Mouse (Mus musculus) right cerebral cortex, postnatal 25 days (tissue): ENCODE results near the gene Ddr1.

Experiments used
- DNase-seq: peaks from one replicate; pipeline ENCODE4 v3.0.0; 2022

The Ddr1 gene

DNA sequence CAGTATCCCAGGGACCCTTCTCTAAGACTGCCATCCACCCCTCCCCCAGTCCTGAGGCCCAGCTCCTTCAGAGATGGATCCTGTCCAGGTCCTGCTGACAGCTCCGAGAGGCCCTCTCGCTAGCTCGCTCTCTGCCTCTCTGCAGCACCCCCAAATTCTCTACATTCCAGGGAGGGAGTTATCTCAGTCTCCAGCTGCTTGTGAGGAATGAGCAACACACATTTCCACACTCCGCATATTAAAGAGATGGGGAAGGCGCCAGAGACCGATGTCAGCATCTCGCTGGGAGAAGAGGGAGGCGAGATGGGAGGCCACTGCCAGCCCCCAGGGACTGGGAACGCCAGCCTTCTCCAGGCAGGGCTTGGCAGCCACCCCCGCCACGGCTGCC lies 15.9 kb upstream of the Ddr1 start:
- peak; percentile 56 for DNase-seq

DNA sequence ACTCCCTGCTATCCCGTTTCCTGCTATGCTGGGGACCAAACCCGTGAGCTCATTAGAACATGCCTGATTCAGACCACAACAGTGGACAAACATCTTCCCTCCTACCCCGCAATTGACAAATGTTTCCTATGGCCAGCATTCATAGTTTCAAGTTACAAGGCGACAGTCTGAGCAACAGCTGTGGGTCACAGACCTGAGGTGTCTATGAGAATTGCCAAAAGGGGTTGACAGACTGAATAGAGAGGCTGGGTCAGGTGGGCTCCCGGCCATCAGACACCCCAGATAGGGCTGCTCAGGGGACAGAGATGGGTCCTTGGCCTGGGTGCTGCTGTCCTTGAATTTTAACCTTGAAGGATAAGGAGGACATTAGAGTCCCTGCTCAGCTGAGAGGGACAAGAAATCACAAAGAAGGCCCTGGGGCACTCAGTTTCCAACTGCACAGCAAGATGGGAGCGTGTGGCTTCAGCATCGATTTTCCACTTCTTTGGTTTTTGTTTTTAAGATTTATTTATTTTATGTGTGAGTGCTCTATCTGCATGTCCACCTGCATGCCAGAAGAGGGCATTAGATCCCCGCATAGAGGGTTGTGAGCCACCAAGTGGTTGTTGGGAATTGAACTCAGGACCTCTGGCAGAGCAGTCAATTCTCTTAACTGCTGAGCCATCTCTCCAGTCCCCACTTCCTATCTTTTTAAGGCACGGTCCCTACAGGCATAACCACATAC lies 15.4 kb upstream of the Ddr1 start:
- no peak for DNase-seq

- no peak for DNase-seq
Observed at GRCm38 (mm10) chr17:35717080-35717479, 12.7 kb upstream of the Ddr1 start.

GRCm38 (mm10) chr17:35716114-35716513 lies 11.7 kb upstream of the Ddr1 start:
- DNase-seq = no peak

DNA sequence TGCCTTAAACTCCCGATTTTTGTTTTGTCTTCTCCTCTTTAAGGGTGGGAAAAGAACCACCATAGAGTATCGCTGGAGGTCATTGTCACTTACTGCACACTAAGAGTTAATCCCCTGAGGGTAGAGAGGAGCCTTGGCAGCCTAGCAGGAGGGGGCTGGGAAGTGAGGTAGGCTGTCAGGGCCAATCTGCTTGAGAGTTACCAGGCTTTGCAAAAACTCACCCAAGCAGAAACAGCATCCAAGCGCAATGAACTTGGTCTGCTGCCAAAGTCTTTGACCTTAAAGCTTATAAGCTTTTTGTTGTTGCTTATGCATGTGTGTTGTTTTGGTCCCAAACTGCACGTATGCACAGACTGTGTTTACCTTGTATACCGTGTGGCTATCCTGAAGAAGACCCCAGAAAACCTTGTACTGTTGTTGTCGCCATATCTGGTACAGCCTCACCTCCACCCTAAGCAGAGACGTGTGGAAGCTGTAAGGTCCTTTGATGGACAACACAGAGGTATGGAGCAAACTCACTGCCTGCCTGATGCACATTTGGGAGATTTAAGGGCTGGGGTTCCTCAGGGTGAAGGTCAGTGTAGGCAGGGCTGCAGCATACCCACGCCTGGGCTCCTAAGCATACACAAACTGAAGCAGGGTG lies 6.4 kb upstream of the Ddr1 start:
- no peak for DNase-seq

- DNase-seq = no peak
Observed at GRCm38 (mm10) chr17:35708611-35709010, 4.2 kb upstream of the Ddr1 start.

GRCm38 (mm10) chr17:35707929-35708328 lies 3.5 kb upstream of the Ddr1 start:
- DNase-seq = no peak

DNA sequence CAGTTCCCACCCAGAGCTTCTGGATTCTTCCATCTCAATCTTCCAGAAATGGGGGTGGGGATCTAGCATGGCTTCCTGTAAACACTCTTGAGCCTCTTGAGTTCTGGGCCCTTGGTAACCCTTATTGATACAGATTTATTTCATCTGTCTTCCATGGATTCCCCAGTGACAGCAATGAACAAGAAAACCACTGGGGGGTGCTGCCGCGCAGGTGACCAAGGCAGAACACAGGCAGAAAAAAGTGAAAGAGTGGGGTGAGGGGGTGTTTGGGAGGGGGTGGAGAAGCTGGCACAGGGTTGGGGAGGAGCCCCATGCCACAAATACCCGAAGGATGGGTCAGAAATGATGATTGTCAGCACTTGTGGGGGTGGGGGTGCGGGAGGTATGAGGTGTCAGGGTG lies 1.4 kb upstream of the Ddr1 start:
- no peak for DNase-seq

DNA sequence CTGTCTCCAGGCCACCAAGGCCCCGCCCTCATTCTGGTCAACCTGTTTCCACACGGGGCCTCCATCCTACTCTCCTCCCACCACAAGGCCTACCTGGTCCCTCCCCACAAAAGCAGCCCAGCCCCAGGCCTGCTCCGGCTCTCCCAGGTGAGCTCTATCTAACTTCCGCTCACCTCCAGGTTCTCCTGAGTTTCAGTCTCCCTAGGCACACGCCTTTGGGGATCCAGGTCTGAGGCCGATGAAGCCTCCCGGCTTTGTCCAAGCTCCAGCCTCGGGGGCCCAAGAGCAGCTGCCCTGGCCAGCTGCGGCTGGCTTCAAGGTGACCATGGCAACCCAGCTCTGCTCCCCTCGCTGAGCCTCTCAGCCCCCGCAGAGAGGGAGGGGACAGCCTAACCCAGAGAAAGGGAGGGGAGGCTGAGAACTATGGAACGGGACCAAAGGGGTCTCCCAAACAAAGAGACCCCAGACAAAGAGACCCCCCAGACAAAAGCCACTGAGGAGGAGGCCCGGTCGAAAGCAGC lies 610 bp downstream of the Ddr1 start:
- DNase-seq = no peak

- no peak for DNase-seq
Observed at GRCm38 (mm10) chr17:35703065-35703464, 1.4 kb downstream of the Ddr1 start.

GRCm38 (mm10) chr17:35702605-35703004 lies 1.8 kb downstream of the Ddr1 start:
- DNase-seq = no peak

- no peak for DNase-seq
Observed at GRCm38 (mm10) chr17:35701978-35702461, 2.4 kb downstream of the Ddr1 start.

DNA sequence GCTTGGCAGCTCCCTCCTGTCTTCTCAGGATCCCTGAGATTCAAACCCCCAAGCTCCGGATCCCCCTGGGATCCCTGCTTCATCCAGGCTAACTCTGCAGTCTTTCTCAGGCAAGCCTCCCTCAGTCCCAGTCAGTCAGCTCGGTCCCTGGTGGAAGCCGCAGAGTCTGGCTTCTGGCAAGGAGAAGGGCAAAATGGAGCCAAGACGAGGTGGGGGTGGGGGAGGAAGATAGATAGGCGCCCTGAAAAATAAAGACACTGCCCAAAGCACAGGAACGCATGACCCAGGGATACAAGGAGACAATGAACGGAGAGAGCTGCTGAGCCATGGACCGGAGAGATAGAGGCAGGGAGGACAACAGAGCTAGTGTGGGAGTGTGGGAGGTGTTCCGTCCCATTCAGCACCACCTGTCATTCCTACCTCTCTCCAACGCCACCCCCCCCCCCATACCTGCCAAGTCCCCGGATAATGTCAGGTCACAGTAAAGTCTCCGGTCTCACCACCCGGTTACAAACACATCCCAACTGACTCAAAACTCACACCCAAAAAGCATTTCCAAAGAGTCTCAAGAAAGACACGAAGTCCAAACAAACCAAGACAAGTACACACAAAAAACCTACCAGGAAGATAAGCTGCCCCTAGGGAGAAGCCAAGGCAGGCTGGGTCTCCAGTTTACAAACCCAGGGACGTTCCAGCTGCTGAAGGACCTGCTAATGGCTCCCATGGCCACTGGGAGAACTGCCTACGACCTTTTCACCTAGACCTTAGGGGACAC lies 3.0 kb downstream of the Ddr1 start:
- no peak for DNase-seq

DNA sequence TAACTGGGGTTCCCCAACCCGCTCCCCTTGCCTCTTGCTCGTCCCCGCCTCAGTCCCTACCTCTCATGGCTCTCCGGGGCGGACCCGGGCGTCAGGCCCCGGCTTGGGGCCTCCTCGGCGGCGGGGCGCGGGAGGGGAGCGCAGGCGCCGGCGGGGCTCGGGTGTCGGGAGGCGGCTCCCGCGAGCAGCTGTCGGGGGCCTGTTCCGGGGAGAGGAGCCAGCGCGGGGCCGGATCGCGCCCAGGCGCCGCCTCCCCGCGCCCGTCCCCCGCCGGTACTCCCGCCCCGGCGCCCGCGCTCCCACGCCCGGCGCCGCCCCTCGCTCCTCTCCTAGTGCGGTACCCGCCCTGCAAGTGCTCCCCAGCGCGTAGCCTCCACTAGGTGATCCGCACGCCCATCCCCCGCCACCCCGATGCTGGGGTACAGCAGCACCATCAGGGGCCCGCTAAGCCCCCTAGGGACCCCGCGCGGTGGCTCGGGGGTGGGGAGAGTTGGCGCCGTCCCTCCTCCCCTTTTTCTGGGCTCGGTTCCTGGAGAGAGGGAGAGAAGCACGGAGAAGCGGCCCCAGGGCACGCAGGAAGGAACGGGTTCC lies 4.0 kb downstream of the Ddr1 start:
- peak; percentile 85 for DNase-seq

- DNase-seq = peak; percentile 68
Observed at GRCm38 (mm10) chr17:35699919-35700318, 4.5 kb downstream of the Ddr1 start.

GRCm38 (mm10) chr17:35698501-35698883 lies 5.9 kb downstream of the Ddr1 start:
- DNase-seq = no peak

- DNase-seq = peak; percentile 37
Observed at GRCm38 (mm10) chr17:35697759-35698500, 6.5 kb downstream of the Ddr1 start.

DNA sequence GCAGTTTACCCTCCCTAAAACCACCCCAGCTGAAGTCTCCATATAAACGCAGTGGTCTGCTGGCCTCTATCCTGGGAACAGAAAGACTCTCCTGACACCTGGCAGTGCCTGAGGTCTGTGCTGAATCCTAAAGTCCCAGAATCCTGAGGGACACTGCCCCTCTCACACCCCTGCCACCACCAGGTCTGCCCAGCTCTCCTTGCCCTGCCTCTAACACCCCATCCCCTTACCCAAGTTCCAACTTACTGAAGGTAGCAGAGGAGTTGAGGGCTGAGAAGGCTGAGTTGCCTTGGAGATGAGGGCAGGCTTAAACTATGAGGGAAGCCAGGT lies 7.0 kb downstream of the Ddr1 start:
- no peak for DNase-seq

DNA sequence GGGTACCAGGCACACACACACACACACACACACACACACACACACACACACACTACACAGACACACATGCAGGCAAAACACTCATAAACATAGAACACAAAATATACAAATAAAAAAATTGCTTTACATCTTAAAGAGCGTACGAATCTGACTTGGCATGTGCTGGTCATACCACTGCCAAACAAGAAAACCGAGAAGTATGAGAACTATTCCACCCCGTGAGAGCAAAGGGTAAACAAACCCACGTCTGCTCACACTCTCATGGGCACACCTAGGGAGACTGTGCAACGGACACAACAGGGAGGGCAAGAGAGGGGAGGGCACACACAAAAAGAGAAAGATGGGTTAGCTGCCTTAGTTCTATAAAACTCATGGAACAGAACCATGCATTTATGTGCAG lies 7.7 kb downstream of the Ddr1 start:
- no peak for DNase-seq

DNA sequence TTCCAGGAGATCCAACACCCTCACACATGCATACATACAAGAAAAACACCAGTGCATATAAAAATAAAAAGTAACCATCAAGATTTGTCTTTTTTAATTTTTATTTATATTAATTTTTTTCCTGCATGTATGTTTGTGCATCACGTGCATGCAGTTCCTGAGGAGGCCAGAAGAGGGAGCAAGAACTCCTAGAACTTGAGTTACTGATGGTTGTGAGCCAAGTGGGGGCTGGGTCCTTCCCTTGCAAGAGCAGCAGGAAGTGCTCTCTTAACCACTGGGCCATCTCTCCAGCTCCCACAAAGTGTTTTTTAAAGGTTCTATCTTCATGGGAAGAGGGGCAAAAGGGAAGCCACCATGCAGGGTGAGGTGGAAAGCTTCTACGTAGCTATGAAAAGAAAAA lies 9.1 kb downstream of the Ddr1 start:
- DNase-seq = no peak

- DNase-seq = no peak
Observed at GRCm38 (mm10) chr17:35693906-35694305, 10.5 kb downstream of the Ddr1 start.

DNA sequence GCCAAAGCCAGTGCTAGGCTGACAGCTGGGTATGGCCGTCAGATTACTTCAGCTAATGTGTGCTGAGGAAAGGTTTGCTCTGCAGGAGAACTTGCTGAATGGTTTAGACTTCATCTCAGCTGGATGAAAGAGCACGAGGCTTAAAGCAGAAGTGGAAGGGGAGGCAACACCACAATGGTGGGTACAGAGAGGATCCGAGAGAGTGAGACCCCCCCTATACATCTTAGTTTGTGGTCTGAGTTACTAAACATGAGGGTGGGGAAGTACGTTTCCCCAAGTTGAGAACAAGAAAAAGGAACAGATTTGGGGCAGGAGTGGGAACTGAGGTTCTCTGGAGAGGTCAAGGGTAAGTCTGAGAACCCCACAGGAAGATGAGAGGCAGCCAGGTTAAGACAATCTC lies 12.1 kb downstream of the Ddr1 start:
- DNase-seq = no peak

DNA sequence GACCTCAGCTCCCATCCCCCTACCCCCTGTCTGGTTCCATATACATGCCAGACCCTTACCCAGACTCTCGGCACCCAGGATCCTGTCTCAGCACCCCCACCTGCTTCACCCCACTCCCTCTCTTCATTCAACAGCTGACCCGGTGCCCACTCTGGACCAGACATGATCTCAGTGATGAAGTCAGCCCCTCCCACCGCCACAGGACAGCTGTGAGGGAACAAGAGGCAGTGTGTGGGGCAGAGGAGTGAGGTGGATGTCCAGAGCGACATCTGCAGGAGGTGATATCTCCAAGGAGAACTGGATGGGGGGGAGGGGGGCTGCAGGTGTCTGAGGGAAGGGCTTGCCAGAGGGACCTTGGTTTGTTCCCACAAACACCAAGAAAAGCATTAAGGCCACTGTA lies 12.6 kb downstream of the Ddr1 start:
- no peak for DNase-seq
